ENCODE assay signal across 8 mouse cellular contexts in genomic region chr13:37751154-37751950, GRCm38 (mm10). TPM values are rescaled to one million over a fixed set of nuclear protein-coding genes. Genes with fewer than 3 reads are reported as not detected.
A peak's percentile ranks its signal among the peaks of the same experiment; 100 is the strongest.
DNase-seq lines count a peak whose midpoint lies in the region; ATAC-seq lines count a peak whose summit lies in the region.

No protein-coding gene starts in this region.

- DNase-seq in adrenal gland, postnatal 10 days = peak; percentile 24
- no peak for DNase-seq in adrenal gland, adult 18-20 months (ENCODE audit: low spot score in 2 of 2)
- peak; percentile 70 for DNase-seq in CD4-positive, CD25-positive, alpha-beta regulatory T cell, adult 2 months (ENCODE audit: low read depth, low spot score)
- DNase-seq in left cerebral cortex, postnatal 10 days (ENCODE audit: extremely low spot score in 1 of 2, low spot score in 2 of 2) = peak; percentile 6 to 58
- DNase-seq in right cerebral cortex, postnatal 14 days = peak; percentile 31
- no peak for DNase-seq in ovary, postnatal 36 days (ENCODE audit: low spot score)
- DNase-seq in cerebellum, postnatal 4 days (ENCODE audit: low spot score in 2 of 2) = no peak

- intact Hi-C loops in left cerebral cortex, postnatal 10 days (cut with DNase I) = no loop called here

- peak; percentile 77 for ATAC-seq in granulocyte monocyte progenitor cell, adult 5-6 weeks (replicated peaks; ENCODE audit: poor library complexity, severe bottlenecking)

RNA-seq across cellular contexts. Expression of gene Rreb1, which starts 26.8 kb away (rescaled TPM):
- total RNA-seq in adrenal gland, postnatal 10 days (2021) = 10 to 100 TPM; 57.4 to 74.8 TPM
- 10 to 100 TPM; 41.1 to 48.4 TPM for total RNA-seq in adrenal gland, adult 18-20 months (2021)
- total RNA-seq in granulocyte monocyte progenitor cell, adult 5-6 weeks (2014; fragmentation: Nextera tagmentation) = 70.6 and 91.9 TPM in 2 replicates
- total RNA-seq in granulocyte monocyte progenitor cell, adult 5-6 weeks (2017) = 25.2 and 30.9 TPM in 2 replicates
- 10 to 100 TPM; 17.1 to 20.8 TPM for total RNA-seq in left cerebral cortex, postnatal 10 days (2021)

Comparison
In these comparisons a context has a peak if more than half of its experiments do, and no peak if none do; other contexts are left out.
1. DNase-seq: peak in adrenal gland, postnatal 10 days (single experiment), CD4-positive, CD25-positive, alpha-beta regulatory T cell, adult 2 months (single experiment), left cerebral cortex, postnatal 10 days (2 of 2) and right cerebral cortex, postnatal 14 days (single experiment); none in adrenal gland, adult 18-20 months (0 of 2), ovary, postnatal 36 days (single experiment) and cerebellum, postnatal 4 days (0 of 2).